Mouse (Mus musculus): ENCODE data around the gene Rbm10.

DNA sequence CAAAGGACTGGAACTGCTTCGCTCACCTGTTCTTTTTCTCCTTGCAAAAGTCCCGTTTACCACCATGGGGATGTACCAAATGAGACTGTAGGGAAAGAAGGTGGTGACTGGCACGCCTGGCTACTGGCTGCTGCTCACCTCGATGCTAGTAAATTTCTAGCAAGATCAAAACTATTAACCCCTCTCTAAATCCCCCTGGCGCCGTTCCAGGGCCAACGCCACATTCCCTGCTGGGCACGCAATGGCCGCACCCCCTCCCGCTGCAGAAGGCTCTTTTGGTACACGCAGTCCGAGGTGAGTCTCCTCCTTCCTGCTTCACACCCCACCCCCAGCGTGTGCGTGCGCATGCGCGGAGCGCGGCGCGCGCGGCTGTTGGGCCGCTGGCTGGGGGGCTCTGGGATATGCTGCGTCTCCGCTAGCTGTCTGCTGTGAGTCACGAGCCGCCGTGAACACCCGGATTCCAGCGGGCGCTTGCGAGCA, 70.8 kb downstream of the Rbm10 start:
- TF ChIP-seq CTCF (IDR thresholded peaks at IDR 0.05; ENCODE audit: low read depth) (no peak), EP300 (IDR thresholded peaks at IDR 0.05; ENCODE audit: low read depth) (no peak)

Data from liver, embryonic 14.5 days (tissue).